Mouse (Mus musculus) adrenal gland, postnatal 36 days (tissue): ENCODE measurements around the gene Cbx1. TPM values are rescaled to one million over a fixed set of nuclear protein-coding genes. Genes with fewer than 3 reads are reported as not detected.

Source experiments
- DNase-seq, 2 experiments: peaks; one replicate each; pipeline ENCODE4 v3.0.0; 2021; ENCODE audit warnings: mixed read lengths in 1 of 2
- long read RNA-seq, 2 experiments: library from polyadenylated mRNA; stranded (forward); transcript quantifications; one replicate each; pipeline ENCODE4 v2.0.0; 2021; ENCODE audit warnings: borderline sequencing depth in 2 of 2
- total RNA-seq, 2 experiments: library from RNA; stranded (reverse); gene quantifications; 2 replicates each; pipeline ENCODE4 v1.2.3; 2021

Cbx1 gene
- total RNA-seq: 10 to 100 TPM; 77.2 to 78.2 TPM
- long read RNA-seq, experiment 1, transcript Cbx1-203 (6 exons, 1,251 nt): major isoform, 6 of 61 reads
- long read RNA-seq, experiment 1, partial matches to known transcripts: 11 of 61 reads
- long read RNA-seq, experiment 1, other reads (novel, unspliced or antisense): 40 of 61 reads
- long read RNA-seq, experiment 2, partial matches to known transcripts: 1 of 16 reads
- long read RNA-seq, experiment 2, other reads (novel, unspliced or antisense): 14 of 16 reads

DNA sequence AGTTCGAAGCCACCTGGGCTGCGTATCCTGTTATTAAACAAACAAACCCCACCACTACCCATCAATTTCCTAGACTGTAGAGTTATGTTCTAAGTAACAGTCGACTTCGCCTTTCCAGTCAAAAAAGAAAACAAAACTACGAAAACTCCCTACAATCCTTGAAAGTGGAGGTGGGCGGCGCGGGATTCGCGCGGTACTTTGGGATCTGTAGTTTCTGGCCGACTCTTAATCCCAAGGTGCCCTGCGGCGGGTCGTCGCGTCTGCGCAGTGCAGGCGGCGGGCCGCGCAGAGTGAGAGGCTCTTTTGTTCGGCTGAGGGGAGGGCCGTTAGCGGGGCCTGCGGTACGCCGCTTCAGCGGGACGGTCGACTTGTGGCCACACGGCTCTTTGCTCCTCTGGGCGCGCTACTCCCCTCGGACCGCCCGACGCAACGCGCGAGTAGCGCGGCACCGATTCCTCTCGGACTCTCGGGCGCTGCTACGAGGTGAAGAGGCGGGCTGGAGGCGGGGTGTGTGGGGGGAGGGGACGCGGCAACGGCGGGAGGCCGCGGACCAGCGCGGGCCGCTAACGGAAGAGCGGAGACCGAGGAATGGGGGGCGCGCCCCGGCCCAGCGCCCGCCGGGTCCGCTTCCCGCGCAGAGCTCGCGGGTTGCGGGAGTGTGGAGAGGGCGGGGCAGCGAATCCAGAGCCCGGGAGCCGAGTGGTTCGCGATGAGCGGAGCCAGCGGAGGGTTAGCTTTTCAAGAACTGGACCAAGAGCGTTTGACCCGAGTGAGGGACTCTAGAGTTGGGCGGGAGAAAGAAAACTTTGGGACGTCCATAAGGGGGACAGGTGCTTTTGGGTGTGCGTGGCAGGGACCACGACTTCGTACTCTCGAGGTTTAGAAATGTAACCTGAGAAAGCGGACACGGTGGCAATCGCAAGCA lies at the start of gene Cbx1:
Cbx1 (plus strand) TSS at position 257 of the 925 bp plus-strand sequence.
- DNase-seq: peak; percentile 94

- DNase-seq: no peak
These were observed 48.1 kb upstream of the Cbx1 start for GRCm38 (mm10) chr11:96740796-96741195.

- no peak for DNase-seq
These were observed 46.9 kb upstream of the Cbx1 start for GRCm38 (mm10) chr11:96741995-96742394.

DNA sequence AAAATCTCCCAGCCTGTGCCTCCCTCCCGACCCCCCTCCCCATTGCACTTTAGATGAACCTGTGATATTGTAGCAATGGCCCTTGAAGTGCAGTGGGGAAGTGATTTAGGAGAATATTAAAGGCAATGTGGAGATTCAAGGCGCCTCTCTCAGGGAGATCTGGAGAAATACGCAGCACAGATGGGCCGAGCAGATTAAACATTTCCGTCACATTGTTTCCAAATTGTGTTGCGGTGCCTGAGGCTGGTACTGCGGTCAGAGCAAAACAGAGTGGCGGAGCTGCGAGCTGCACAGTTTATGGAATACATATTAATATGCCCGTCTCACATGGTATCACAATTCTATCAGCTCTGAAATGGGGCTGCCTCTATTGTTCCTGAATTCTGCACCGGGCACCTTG lies 45.9 kb upstream of the Cbx1 start:
- no peak for DNase-seq

DNA sequence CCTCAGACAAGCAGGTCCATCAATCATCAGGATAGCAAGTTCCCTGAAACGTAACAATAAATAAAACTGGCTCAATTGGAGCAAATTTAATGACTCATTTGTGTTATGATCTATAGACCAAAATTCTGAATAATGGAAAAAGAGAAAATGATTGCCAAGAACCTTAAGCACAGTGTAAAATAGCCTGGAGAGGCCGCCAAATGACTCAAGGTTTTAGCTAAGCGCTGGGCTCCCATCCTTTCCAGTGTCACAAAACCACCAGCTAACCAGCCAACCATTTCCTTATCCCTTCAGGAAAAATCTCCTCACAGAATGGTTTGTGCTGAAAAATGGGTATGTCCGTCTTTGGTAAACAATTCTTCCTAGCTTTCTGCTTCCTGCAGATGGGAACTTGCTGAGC lies 45.0 kb upstream of the Cbx1 start:
- no peak for DNase-seq

- DNase-seq: no peak
These were observed 42.3 kb upstream of the Cbx1 start for GRCm38 (mm10) chr11:96746648-96747047.

- no peak for DNase-seq
These were observed 41.4 kb upstream of the Cbx1 start for GRCm38 (mm10) chr11:96747555-96747954.

GRCm38 (mm10) chr11:96755298-96755697 lies 33.6 kb upstream of the Cbx1 start:
- no peak for DNase-seq

DNA sequence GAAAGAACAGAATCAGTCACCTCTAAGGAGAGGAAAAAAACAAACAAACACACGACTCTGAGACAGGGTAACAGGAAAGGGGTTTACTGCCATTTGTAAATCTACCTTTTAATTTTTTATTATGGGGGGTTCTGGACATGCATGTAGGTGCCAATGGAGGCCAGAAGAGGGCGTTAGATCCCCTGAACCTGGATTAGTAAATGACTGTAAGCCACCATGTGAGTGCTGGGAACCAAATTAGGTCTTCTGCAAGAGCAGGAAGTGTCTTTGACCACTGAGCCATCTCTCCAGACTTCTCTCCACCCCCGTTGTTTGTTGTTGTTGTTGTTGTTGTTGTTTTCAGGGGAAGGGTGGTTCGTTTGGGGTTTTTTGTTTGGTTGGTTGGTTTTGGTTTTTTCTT lies 31.5 kb upstream of the Cbx1 start:
- no peak for DNase-seq

DNA sequence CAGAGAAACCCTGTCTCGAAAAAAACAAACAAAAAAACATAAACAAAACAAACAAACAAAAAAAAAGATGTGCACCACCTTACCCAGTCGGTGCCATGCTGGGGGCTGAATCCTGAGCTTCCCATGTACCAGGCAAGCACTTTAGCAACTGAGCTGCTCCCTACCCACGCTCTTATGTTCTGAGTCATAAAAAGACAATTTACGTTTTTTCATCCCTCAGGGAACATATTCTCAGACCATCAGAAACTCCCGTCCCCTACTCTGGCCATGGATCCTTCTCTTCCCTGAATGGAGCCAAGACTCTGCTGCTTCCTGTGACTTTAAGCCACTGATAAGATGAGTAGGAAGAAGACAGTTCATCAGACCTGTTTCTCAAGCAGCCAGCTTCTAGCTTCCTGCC lies 30.5 kb upstream of the Cbx1 start:
- no peak for DNase-seq

- DNase-seq: peak in 1 of 2 experiments; percentile 61
These were observed 28.9 kb upstream of the Cbx1 start for GRCm38 (mm10) chr11:96760042-96760441.

DNA sequence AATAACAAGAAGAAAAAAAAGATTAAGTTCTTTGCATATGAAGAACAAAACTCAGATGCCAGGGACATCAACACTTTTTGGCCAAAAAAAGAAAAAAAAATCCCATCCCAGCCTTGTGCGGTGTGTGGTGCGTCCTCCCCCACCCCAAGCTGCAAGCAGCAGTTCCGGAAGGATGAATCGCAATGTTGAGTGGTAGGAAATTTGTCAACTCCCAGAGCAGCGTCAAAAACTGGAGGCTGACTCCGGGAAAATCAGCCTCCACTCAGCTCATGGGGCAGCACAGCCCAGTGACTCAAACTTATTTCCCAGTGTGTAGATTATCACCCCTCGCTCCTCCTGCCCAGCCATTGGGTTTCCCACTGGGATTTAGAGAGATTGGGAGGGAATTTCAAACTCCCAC lies 26.9 kb upstream of the Cbx1 start:
- no peak for DNase-seq

GRCm38 (mm10) chr11:96762742-96763470 lies 26.0 kb upstream of the Cbx1 start:
- DNase-seq: peak in 1 of 2 experiments; percentile 50

- DNase-seq: no peak
These were observed 24.2 kb upstream of the Cbx1 start for GRCm38 (mm10) chr11:96764511-96765350.

GRCm38 (mm10) chr11:96765645-96766044 lies 23.3 kb upstream of the Cbx1 start:
- DNase-seq: no peak

GRCm38 (mm10) chr11:96766555-96766954 lies 22.4 kb upstream of the Cbx1 start:
- no peak for DNase-seq

DNA sequence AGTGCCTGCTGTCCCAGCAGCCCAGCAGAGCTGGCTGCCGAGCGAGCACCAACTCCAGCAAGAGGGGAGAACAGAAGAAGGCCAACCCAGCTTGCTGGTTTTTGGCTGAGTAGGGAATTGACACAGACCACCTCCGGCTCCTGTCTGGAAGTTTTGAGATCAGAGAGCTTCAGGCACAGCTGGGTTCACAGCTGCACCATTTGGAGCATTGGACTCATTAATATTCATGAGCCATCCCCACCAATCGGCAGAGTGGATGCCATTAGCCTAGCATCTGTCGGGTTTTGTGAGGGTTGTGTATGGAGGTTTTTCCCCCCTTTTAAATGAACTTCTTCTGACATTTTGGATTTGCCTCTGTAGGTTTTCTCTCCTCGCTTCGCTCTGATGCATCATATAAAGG lies 21.8 kb upstream of the Cbx1 start:
- DNase-seq: no peak

GRCm38 (mm10) chr11:96768240-96768639 lies 20.7 kb upstream of the Cbx1 start:
- no peak for DNase-seq

DNA sequence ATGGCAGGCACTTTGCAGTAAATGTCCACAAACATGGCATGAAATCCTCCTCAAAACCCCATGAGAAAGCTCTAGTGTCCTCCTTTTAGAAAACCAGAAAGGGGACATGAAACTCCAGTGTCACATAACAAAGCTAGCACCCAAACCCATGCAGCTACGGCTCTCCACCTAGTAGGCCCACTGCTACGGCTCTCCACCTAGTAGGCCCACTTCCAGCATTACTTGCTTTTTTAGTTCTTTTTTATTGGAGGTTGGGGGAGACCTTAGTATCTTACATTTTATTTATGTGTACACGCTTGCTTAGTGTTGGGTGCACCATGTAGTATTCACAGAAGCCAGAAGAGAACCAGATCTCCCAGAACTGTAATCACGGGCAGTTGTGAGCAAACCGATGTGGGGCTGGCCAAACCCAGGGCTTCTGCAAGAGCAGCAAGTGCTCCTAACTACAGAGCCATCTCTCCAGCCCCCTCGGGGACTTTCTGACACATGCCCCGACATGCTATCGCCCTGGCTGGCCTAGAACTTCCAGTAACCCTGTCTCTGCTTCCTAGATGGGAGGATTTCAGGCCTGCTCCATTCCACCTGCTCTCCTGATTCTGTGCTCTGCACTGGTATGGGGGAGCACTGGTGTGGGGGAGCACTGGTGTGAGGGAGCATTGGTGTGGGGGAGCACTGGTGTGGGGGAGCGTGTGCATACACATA lies 17.5 kb upstream of the Cbx1 start:
- DNase-seq: no peak

GRCm38 (mm10) chr11:96772413-96772812 lies 16.5 kb upstream of the Cbx1 start:
- DNase-seq: no peak

DNA sequence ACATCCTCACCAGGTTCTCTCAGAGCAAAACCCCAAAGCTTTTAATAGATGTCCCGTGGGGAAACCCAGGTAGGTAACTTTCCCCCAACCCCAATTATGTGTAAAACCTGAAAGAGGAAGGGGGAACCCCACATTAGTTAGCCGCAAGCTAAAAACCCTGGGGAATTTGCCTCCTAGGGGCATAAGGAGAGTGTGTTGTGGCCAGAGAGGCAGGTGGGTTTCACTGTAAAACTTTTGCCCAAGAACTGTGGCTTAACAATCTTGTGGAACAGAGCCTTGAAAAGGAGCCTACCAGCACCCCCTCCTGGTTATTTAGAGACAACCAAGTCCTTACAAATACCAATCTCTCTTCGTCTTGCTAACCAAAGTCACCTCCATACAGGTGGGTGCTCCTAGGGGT lies 14.4 kb upstream of the Cbx1 start:
- no peak for DNase-seq
